Mouse (Mus musculus) limb, embryonic 11.5 days (tissue): Measurements from ENCODE around the gene Tmem251. TPM values are rescaled to one million over a fixed set of nuclear protein-coding genes. Genes with fewer than 3 reads are reported as not detected.

Source experiments
- ATAC-seq: fragments of 200-750 bp; cut with Nextera tagmentation; 2 replicates; pipeline ENCODE4 v1.8.0; 2017; ENCODE audit warnings: low read depth; ENCODE audit not compliant: insufficient number of reproducible peaks, low FRiP score, low TSS enrichment
- DNase-seq: peaks from one replicate; pipeline ENCODE4 v3.0.0-alpha.2; 2015; ENCODE audit warnings: low spot score
- H3K27ac ChIP-seq: fragments of 300-500 bp; sonication (generic); replicated peaks from 2 replicates; pipeline ENCODE4 v1.5.1; 2014; ENCODE audit warnings: low read depth, mild to moderate bottlenecking, low read length
- H3K27me3 ChIP-seq: fragments of 300-500 bp; sonication (generic); 2 replicates; pipeline ENCODE4 v1.6.1; 2014; ENCODE audit warnings: mild to moderate bottlenecking, low read length, mixed read lengths; ENCODE audit not compliant: control insufficient read depth, insufficient read depth
- H3K36me3 ChIP-seq: fragments of 300-500 bp; sonication (generic); 2 replicates; pipeline ENCODE4 v1.6.1; 2014; ENCODE audit warnings: mild to moderate bottlenecking, low read length, moderate library complexity, mixed read lengths; ENCODE audit not compliant: control insufficient read depth, insufficient read depth
- H3K4me1 ChIP-seq: fragments of 300-500 bp; sonication (generic); 2 replicates; pipeline ENCODE4 v1.6.1; 2014; ENCODE audit warnings: low read length, mixed read lengths; ENCODE audit not compliant: control insufficient read depth, insufficient read depth
- H3K4me2 ChIP-seq: fragments of 300-500 bp; sonication (generic); 2 replicates; pipeline ENCODE4 v1.6.1; 2014; ENCODE audit warnings: low read depth, mild to moderate bottlenecking, moderate library complexity; ENCODE audit not compliant: severe bottlenecking
- H3K4me3 ChIP-seq: fragments of 300-500 bp; sonication (generic); 2 replicates; pipeline ENCODE4 v1.5.1; 2014; ENCODE audit warnings: low read depth, low read length
- H3K9ac ChIP-seq: fragments of 300-500 bp; sonication (generic); 2 replicates; pipeline ENCODE4 v1.6.1; 2014; ENCODE audit warnings: mild to moderate bottlenecking, low read length
- H3K9me3 ChIP-seq: fragments of 300-500 bp; sonication (generic); 2 replicates; pipeline ENCODE4 v1.6.1; 2016; ENCODE audit warnings: low read length; ENCODE audit not compliant: control insufficient read depth
- WGBS: fragments of 180-500 bp; shearing (Covaris S2); extraction: QIAGEN DNeasy Blood & Tissue Kit; methylation state at CpG from one replicate; pipeline ENCODE4 v1.1.7; 2014; 5-methylcytosine and 5-hydroxymethylcytosine counted together
- polyA plus RNA-seq: library from polyadenylated mRNA; unstranded; fragments of >200 nt; fragmentation: Nextera tagmentation; extraction: Ambion mirVana; gene quantifications from 2 replicates; pipeline ENCODE4 v1.2.1, GENCODE M21; 2014

The Tmem251 gene
- polyA plus RNA-seq, 1 experiment from 2014 or later = 9.7 TPM

DNA sequence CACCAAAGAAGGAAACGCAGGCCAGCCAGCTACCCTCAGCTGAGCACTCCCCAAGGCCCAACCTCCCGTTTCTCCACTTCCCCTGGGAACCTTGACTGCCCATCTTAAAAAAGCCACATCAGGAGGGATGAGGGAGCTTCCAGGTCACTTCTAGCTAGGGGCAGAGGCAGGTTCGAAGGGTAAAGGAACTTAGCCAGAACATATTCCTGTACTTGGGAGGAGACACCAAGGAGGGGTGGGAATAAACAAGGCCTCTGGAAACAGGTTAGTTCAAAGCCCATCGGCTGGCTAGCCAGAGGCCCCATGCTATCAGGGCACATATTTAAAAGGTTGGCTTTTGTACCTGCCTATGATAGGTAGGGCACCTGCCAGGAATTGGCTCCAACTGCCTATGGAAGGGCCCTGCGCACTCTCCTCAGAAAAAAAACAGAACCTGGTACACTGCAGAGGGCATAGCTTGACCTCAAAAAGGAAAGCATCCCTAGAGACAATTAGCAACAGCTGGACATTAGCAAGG lies 41.8 kb upstream of the Tmem251 start:
- WGBS = 88% methylated on average over 5 of the region's 5 CpGs
- Histone ChIP-seq H3K4me3 (no peak overlapping the region), H3K4me1 (peaks cover 24% of the 10 kb centered on the region), H3K36me3 (no peaks in the 10 kb centered on the region), H3K27me3 (no peaks in the 10 kb centered on the region), H3K9me3 (no peaks in the 10 kb centered on the region), H3K4me2 (no peak overlapping the region), H3K9ac (no peak overlapping the region), H3K27ac (no peak overlapping the region)
- DNase-seq = no peak
- no peak for ATAC-seq

DNA sequence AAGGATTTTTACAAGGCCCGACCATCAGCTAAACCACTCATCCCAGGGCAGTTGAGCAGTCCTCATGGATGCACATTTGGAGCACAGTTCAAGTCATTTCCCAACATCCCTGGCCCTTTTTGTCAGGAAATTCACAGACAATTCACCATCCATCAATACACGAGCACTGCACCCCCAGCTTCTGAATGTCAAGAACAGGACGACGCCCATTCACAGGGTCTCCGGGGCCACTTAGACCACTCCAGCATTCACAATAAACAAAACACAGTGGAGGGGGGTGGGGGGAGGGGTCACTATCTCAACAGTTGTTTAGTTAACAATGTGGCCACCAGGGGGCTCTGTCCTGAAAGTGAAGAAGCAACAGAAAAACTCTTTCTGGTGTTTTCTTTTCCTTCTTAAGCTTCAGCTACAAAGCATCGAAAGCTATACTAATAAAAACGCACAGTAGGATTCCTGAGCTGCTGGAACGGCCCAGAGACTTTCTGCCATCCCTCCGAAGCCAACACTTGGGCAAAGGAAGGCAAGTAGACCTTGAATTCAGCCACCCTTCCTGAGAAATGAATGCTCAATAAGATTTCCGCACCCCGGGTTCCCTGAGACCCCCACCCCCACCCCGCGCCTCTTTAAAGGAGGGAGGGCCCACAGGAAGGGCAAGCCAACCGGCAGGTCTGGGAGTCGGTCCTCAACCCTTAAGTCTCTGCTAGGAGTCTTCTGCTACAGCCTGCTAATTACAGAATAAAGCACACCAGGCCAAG lies 41.0 kb upstream of the Tmem251 start:
- no peak overlapping the region for H3K9ac ChIP-seq
- no peak for ATAC-seq
- no peak overlapping the region for H3K4me3 ChIP-seq
- H3K4me2 ChIP-seq = peak overlapping the region; percentile 31; the same call in 1 of the 2 replicates
- no peaks in the 10 kb centered on the region for H3K27me3 ChIP-seq
- peak; percentile 89 for DNase-seq
- no peak overlapping the region for H3K27ac ChIP-seq
- peaks cover 24% of the 10 kb centered on the region for H3K4me1 ChIP-seq
- H3K36me3 ChIP-seq = no peaks in the 10 kb centered on the region
- WGBS = 6% methylated on average over 15 of the region's 15 CpGs
- no peaks in the 10 kb centered on the region for H3K9me3 ChIP-seq

DNA sequence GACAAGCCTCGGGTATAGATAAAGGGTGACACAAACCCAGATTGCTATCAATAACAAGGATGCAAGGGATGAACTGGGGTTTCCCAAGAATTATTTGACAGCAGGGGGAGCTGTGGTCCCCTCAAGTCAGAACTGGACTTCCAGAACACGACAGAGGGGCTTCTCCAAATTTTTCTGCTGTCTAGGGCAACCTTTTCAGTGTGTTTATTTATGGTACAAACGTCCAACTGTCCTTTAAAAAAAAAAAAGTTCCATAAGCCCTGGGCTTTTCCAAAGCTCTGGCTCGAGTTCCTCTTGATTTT lies 40.5 kb upstream of the Tmem251 start:
- H3K9me3 ChIP-seq = no peaks in the 10 kb centered on the region
- no peak overlapping the region for H3K4me3 ChIP-seq
- ATAC-seq = no peak
- peak; percentile 27 for DNase-seq
- H3K4me2 ChIP-seq = peak overlapping the region; percentile 93; the same call in 1 of the 2 replicates
- H3K36me3 ChIP-seq = no peaks in the 10 kb centered on the region
- no peaks in the 10 kb centered on the region for H3K27me3 ChIP-seq
- 9% methylated on average over 4 of the region's 4 CpGs for WGBS
- no peak overlapping the region for H3K27ac ChIP-seq
- no peak overlapping the region for H3K9ac ChIP-seq
- peaks cover 22% of the 10 kb centered on the region for H3K4me1 ChIP-seq

DNA sequence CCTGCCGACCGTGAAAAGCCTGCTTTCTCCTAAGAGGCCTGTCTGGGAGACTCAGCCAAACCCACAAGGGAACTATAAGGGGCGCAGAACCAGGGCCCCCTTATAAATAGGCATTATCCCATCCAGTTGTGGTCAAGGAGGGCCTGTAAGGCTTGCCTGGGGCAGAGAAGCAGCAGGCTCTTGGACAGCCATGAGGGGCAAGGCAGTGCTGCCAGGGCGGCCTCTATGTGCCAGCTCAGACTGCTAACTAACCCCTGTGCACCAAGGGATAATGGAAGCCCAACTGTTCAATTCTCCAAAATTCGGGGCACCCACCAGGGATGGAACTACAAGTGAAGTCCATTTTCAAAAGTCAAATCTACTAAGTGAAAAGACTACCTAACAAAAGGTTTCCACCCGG lies 40.1 kb upstream of the Tmem251 start:
- Histone ChIP-seq H3K4me3 (no peak overlapping the region; the same call in 1 of the 2 replicates), H3K36me3 (no peaks in the 10 kb centered on the region), H3K27ac (no peak overlapping the region), H3K27me3 (no peaks in the 10 kb centered on the region), H3K9me3 (no peaks in the 10 kb centered on the region), H3K4me2 (peak overlapping the region; percentile 93), H3K4me1 (peaks cover 18% of the 10 kb centered on the region), H3K9ac (no peak overlapping the region)
- DNase-seq = no peak
- no peak for ATAC-seq
- WGBS = 48% methylated on average over 6 of the region's 6 CpGs

DNA sequence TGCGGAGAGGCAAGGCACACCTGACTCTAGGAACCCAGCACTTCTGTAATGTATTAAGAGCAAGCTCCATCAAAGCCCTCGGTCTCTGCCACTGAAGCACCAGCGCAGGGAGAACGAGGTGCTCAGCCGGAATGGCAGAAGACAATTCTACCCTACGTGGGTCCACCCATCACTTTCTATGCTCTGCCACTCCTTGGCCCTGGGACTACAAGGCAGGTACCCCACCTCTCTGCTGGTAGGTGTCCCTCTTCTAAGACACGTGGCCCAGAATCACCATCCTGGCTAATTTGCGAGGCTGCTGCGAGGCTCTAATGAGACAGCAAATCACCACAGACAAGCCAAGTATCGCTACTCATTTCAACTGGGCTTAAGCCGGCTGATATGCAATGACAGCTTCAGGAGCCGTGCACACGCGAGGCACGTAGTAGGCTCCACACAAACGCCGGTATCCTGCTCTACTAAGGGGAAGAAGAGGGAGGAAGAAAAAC lies 39.6 kb upstream of the Tmem251 start:
- Histone ChIP-seq H3K4me1 (peaks cover 13% of the 10 kb centered on the region), H3K36me3 (no peaks in the 10 kb centered on the region), H3K9ac (peak overlapping the region; percentile 76; the same call in 1 of the 2 replicates), H3K9me3 (no peaks in the 10 kb centered on the region), H3K4me3 (peak overlapping the region; percentile 67), H3K27ac (no peak overlapping the region), H3K4me2 (peak overlapping the region; percentile 93), H3K27me3 (no peaks in the 10 kb centered on the region)
- 2% methylated on average over 17 of the region's 17 CpGs for WGBS
- ATAC-seq (no peak), DNase-seq (peak; percentile 38)

DNA sequence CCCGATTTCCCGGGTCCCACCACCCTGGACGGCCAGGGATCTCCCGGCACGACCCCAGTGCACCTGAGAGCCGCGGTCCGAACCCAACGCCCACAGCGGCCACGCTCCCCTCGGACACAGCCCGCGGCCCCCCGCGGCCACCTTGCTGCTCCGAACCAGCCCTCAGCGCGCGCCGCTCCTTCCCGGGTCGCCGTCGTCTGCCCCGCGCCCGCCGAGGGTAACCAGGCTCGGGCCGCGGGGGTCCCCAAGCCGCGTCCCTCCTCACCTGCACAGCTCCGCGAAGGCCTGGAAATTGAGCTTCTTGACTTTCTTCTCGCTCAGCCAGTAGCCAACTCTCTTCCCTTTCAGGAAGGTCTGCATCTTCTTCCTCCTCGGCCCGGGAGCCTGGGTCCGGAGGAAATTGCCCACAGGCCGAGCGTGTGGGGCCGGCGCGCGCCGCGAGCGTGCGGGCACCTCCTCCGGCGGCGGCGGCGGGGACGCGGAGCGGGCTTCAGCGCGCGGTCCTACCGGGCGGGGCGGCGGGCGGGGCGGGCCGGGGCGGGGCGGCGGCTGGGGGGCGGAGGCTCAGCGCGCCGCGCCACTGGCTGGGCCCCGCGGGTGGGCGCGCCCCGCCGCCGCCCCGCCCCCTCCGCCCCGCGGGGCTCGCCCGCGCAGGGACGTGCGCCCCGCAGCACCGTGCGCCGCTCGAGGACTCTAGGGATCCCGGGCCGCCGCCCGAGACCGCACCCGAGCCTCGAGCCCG lies 38.9 kb upstream of the Tmem251 start, which contains the start of gene Itpk1:
Gene Itpk1, minus strand, starts transcription at position 474 of the 742 bp plus-strand sequence.
- Histone ChIP-seq H3K4me1 (peaks cover 7% of the 10 kb centered on the region), H3K9me3 (no peaks in the 10 kb centered on the region), H3K4me2 (peak within 1 kb of the TSS; percentile 93), H3K27ac (0 out of 2 replicates have a peak within 1 kb of the TSS, but pooled peaks have one; percentile 16), H3K36me3 (no peaks in the 10 kb centered on the region), H3K4me3 (peak within 1 kb of the TSS; percentile 67), H3K27me3 (no peaks in the 10 kb centered on the region), H3K9ac (peak within 1 kb of the TSS; percentile 76)
- WGBS = under 1% methylated on average over 70 of the region's 105 CpGs
- peak; percentile 75 for ATAC-seq
- DNase-seq = peak; percentile 69

DNA sequence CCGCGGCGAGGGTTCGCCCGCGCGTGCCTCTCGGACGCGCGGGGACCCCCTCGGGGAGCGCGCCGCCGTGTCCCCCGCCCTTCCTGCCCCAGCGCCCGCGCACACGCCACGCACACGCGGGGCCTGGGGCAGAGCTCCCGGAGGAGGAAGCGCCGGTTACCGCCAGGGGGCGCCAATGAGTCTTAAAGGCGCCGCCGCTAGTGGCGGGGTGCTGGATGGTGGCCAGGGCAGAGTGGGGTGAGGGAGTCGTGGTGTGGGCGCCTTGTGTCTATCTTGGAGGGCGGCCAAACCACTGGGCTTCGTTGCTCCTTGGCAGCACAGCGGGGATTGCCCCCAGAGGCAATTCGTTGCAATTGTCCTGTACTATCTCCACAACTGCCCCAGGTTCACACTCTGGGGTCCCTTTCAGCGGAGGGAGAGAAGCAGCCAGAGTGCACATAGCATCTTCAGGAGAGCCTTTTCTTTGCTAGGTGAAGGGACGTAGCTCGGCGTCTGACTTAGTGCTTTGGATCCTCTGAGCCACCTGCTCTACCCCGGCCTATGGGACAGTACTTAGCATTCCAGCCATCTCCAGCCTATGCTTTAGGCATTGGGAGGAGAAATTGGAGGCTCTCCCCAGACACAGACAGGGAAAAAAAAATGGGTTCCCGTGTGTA lies 38.2 kb upstream of the Tmem251 start:
- peak overlapping the region; percentile 93 for H3K4me2 ChIP-seq
- H3K27ac ChIP-seq = 0 out of 2 replicates have a peak overlapping the region, but pooled peaks have one; percentile 16
- DNase-seq (peak; percentile 87), ATAC-seq (peak; percentile 71)
- no peaks in the 10 kb centered on the region for H3K27me3 ChIP-seq
- no peaks in the 10 kb centered on the region for H3K36me3 ChIP-seq
- WGBS = 3% methylated on average over 45 of the region's 45 CpGs
- H3K9me3 ChIP-seq = no peaks in the 10 kb centered on the region
- peaks cover 6% of the 10 kb centered on the region for H3K4me1 ChIP-seq
- peak overlapping the region; percentile 76 for H3K9ac ChIP-seq
- H3K4me3 ChIP-seq = peak overlapping the region; percentile 67
